Comparison of ENCODE assay signal across 8 mouse cellular contexts in the genomic region with DNA sequence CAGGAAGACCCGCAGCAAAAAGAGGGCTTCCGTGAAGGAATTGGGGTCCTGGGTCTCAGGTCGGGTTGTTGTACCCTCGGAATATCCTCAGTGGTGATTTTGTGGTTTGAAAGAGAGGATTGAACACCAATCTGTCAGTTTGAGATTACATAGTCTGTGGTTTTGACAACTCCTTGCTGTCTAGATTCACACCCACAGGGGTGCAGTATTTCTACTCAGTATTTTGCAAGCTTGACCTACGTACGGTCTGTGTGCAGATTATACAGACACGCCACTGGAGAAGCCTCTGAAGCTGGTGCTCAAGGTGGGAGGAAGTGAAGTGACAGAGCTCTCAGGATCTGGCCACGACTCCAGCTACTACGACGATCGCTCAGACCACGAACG. TPM values are rescaled to one million over a fixed set of nuclear protein-coding genes. Genes with fewer than 3 reads are reported as not detected.
DNase-seq lines count a peak whose midpoint lies in the region; ATAC-seq lines count a peak whose summit lies in the region.

No protein-coding gene starts in this region.

- ATAC-seq in kidney, embryonic 16.5 days (ENCODE audit: low FRiP score, low TSS enrichment): peak; percentile 2; the same call in 1 of the 2 replicates
- ATAC-seq in activated CD4-positive, CD25-positive, alpha-beta regulatory T cell, adult 4 months: peak; percentile 29
- peak; percentile 46 to 52; a peak in 3 of 4 replicates for ATAC-seq in hematopoietic stem cell, adult 5-6 weeks (replicated peaks in 1 of 2; ENCODE audit: insufficient read depth in 1 of 2, low FRiP score in 2 of 2, low TSS enrichment in 1 of 2, low read depth in 1 of 2, poor library complexity in 2 of 2, severe bottlenecking in 2 of 2)
- peak; percentile 62 for ATAC-seq in megakaryocyte, adult 5-6 weeks (ENCODE audit: poor library complexity, severe bottlenecking)

- H3K27ac ChIP-seq in kidney, embryonic 16.5 days (ENCODE audit: low read length): peak overlapping the region; percentile 97

- H3K9ac ChIP-seq in kidney, embryonic 16.5 days (replicated peaks; ENCODE audit: low read length): peak overlapping the region; percentile 88

- peaks cover 27% of the 10 kb centered on the region for H3K36me3 ChIP-seq in kidney, embryonic 16.5 days (ENCODE audit: insufficient read depth, low read length)

- DNase-seq in kidney, adult 8-10 months: no peak
- no peak for DNase-seq in embryo, embryonic 10 days (ENCODE audit: low spot score)
- no peak for DNase-seq in frontal cortex, postnatal 25 days (ENCODE audit: low spot score in 2 of 2)
- DNase-seq in adrenal gland, postnatal 25 days: no peak

- no peaks in the 10 kb centered on the region for H3K27me3 ChIP-seq in kidney, embryonic 16.5 days (ENCODE audit: insufficient read depth, low read length)

- 35% methylated on average over 13 of the region's 13 CpGs for WGBS in kidney, embryonic 16.5 days

- peaks cover 14% of the 10 kb centered on the region for H3K4me1 ChIP-seq in kidney, embryonic 16.5 days (ENCODE audit: insufficient read depth, low read length)

- H3K4me2 ChIP-seq in kidney, embryonic 16.5 days (replicated peaks; ENCODE audit: low read depth, low read length): peak overlapping the region; percentile 84

- no peaks in the 10 kb centered on the region for H3K9me3 ChIP-seq in kidney, embryonic 16.5 days (ENCODE audit: low read length)

- H3K4me3 ChIP-seq in kidney, embryonic 16.5 days (ENCODE audit: low read length): peak overlapping the region; percentile 89

RNA-seq across cellular contexts. Expression of gene Brd9, which starts 0.6 kb away (rescaled TPM):
- 48.4 and 51.0 TPM in 2 replicates for polyA plus RNA-seq in kidney, embryonic 16.5 days (2015; fragmentation: Nextera tagmentation; extraction: Ambion mirVana)
- 10 to 100 TPM; 50.4 to 63.1 TPM for polyA plus RNA-seq in activated CD4-positive, CD25-positive, alpha-beta regulatory T cell, adult 4 months (2017; shearing (Covaris generic))
- total RNA-seq in hematopoietic stem cell, adult 5-6 weeks (2017): 106 and 107 TPM in 2 replicates
- 58.4 and 67.9 TPM in 2 replicates for total RNA-seq in megakaryocyte, adult 5-6 weeks (2015)
- total RNA-seq in megakaryocyte, adult 5-6 weeks (2017): 117 and 154 TPM in 2 replicates
- total RNA-seq in adrenal gland, postnatal 25 days (2021): 29.2 and 37.5 TPM in 2 replicates

RNA-seq across cellular contexts. Expression of gene Trip13, which starts 0.6 kb away (rescaled TPM):
- 42.9 and 45.9 TPM in 2 replicates for polyA plus RNA-seq in kidney, embryonic 16.5 days (2015; fragmentation: Nextera tagmentation; extraction: Ambion mirVana)
- polyA plus RNA-seq in activated CD4-positive, CD25-positive, alpha-beta regulatory T cell, adult 4 months (2017; shearing (Covaris generic)): 1 to 10 TPM; 6.4 to 7.6 TPM
- 24.4 and 32.6 TPM in 2 replicates for total RNA-seq in hematopoietic stem cell, adult 5-6 weeks (2017)
- total RNA-seq in megakaryocyte, adult 5-6 weeks (2015): 26.9 and 30.8 TPM in 2 replicates
- total RNA-seq in megakaryocyte, adult 5-6 weeks (2017): 18.4 and 23.7 TPM in 2 replicates
- total RNA-seq in adrenal gland, postnatal 25 days (2021): 1.4 and 3.3 TPM in 2 replicates

RNA-seq across cellular contexts. Expression of gene Zdhhc11, which starts 25.5 kb away (rescaled TPM):
- polyA plus RNA-seq in kidney, embryonic 16.5 days (2015; fragmentation: Nextera tagmentation; extraction: Ambion mirVana): not detected in 2 replicates
- not detected for polyA plus RNA-seq in activated CD4-positive, CD25-positive, alpha-beta regulatory T cell, adult 4 months (2017; shearing (Covaris generic))
- not detected in 2 replicates for total RNA-seq in hematopoietic stem cell, adult 5-6 weeks (2017)
- not detected in 2 replicates for total RNA-seq in megakaryocyte, adult 5-6 weeks (2015)
- total RNA-seq in megakaryocyte, adult 5-6 weeks (2017): not detected in 2 replicates
- not detected in 2 replicates for total RNA-seq in adrenal gland, postnatal 25 days (2021)

Comparison
In these comparisons a context has a peak if more than half of its experiments do, and no peak if none do; other contexts are left out.
1. ATAC-seq: peak in every context shown above with its lines; median percentile 62 in megakaryocyte, adult 5-6 weeks; 49 in hematopoietic stem cell, adult 5-6 weeks; 29 in activated CD4-positive, CD25-positive, alpha-beta regulatory T cell, adult 4 months; 2 in kidney, embryonic 16.5 days.